Mouse (Mus musculus): ENCODE data around the gene Pgpep1l.

DNA sequence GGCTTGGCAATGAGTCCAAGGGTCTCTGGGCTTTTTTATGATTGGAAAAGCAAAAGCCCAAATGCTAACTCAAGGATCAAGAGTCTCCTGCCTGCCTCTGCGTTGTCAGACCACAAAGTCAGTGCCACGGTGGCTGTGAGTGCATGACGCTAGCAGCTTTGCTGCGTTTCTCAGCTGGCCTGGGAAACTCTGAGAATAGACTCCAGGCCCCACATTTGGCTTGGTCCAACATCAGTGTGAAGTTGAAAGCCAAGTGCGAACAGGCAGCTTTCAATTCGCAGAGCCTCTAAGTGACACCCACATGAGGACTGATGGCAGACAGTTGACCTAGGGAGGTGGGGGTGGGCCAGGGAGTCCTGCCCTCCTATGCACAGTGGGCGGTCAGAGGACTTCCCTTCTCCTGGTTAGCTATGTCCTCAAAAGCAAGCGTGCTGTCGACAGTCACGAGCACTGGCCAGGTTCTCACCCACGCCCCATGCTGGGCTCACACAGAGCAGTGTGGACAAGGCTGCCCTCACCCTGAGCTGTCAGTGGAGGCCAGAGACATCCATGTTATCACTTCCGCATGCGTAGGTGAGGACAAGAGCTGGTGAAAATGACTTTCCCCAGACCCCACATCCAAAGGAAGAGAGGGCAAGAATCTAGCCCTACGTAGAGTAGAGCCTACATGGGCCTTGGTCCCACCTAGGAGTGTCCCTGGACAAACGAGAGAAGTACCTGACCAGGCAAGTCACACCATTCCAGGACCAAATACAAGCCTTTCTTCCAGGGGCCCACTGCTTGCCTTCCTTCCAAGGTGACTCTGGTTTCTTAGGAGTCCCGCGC is 5.5 kb downstream of the Pgpep1l start:
- TF ChIP-seq CTCF (IDR thresholded peaks at IDR 0.05; ENCODE audit: low read depth): no peak
- TF ChIP-seq EP300 (IDR thresholded peaks at IDR 0.05; ENCODE audit: low read depth): no peak

Measured in heart, postnatal 0 days (tissue).